Mouse (Mus musculus): ENCODE results near the gene Tspan11. TPM values are rescaled to one million over a fixed set of nuclear protein-coding genes. Genes with fewer than 3 reads are reported as not detected.

The Tspan11 gene
- total RNA-seq, 2 experiments from 2014 or later: 6.2 to 7.9 TPM

GRCm38 (mm10) chr6:127978941-127979340, 91.6 kb downstream of the Tspan11 start:
- no peak for DNase-seq (ENCODE audit: low spot score in 2 of 2)
- intact Hi-C loops (cut with DNase I): no loop called here

- intact Hi-C loops (cut with DNase I): no loop called here
Observed at GRCm38 (mm10) chr6:127979831-127980230, 92.4 kb downstream of the Tspan11 start.

GRCm38 (mm10) chr6:127980381-127981045, 93.1 kb downstream of the Tspan11 start:
- no peak for DNase-seq (ENCODE audit: low spot score in 2 of 2)
- intact Hi-C loops (cut with DNase I): no loop called here

More at GRCm38 (mm10) chr6:127979831-127980230, 92.4 kb downstream of the Tspan11 start:
- DNase-seq (ENCODE audit: low spot score in 2 of 2): no peak

- intact Hi-C loops (cut with DNase I): no loop called here
- DNase-seq (ENCODE audit: low spot score in 2 of 2): no peak
Observed at GRCm38 (mm10) chr6:127981176-127981575, 93.8 kb downstream of the Tspan11 start.

- intact Hi-C loops (cut with DNase I): no loop called here
Observed at GRCm38 (mm10) chr6:127986357-127986756, 99.0 kb downstream of the Tspan11 start.

GRCm38 (mm10) chr6:127987374-127987773, 100.0 kb downstream of the Tspan11 start:
- DNase-seq (ENCODE audit: low spot score in 2 of 2): no peak
- intact Hi-C loops (cut with DNase I): no loop called here

More at GRCm38 (mm10) chr6:127986357-127986756, 99.0 kb downstream of the Tspan11 start:
- no peak for DNase-seq (ENCODE audit: low spot score in 2 of 2)

GRCm38 (mm10) chr6:127988944-127989494, 101.6 kb downstream of the Tspan11 start:
- intact Hi-C loops (cut with DNase I): no loop called here

GRCm38 (mm10) chr6:127989624-127990212, 102.3 kb downstream of the Tspan11 start:
- intact Hi-C loops (cut with DNase I): no loop called here

More at GRCm38 (mm10) chr6:127988944-127989494, 101.6 kb downstream of the Tspan11 start:
- DNase-seq (ENCODE audit: low spot score in 2 of 2): no peak

GRCm38 (mm10) chr6:127991509-127992176, 104.3 kb downstream of the Tspan11 start:
- no peak for DNase-seq (ENCODE audit: low spot score in 2 of 2)
- intact Hi-C loops (cut with DNase I): no loop called here

More at GRCm38 (mm10) chr6:127989624-127990212, 102.3 kb downstream of the Tspan11 start:
- peak; percentile 67 to 78 for DNase-seq (ENCODE audit: low spot score in 2 of 2)

- intact Hi-C loops (cut with DNase I): no loop called here
Observed at GRCm38 (mm10) chr6:127992993-127993392, 105.6 kb downstream of the Tspan11 start.

GRCm38 (mm10) chr6:127996928-127997327, 109.5 kb downstream of the Tspan11 start:
- intact Hi-C loops (cut with DNase I): no loop called here
- no peak for DNase-seq (ENCODE audit: low spot score in 2 of 2)

More at GRCm38 (mm10) chr6:127992993-127993392, 105.6 kb downstream of the Tspan11 start:
- no peak for DNase-seq (ENCODE audit: low spot score in 2 of 2)

- intact Hi-C loops (cut with DNase I): no loop called here
- DNase-seq (ENCODE audit: low spot score in 2 of 2): no peak
Observed at GRCm38 (mm10) chr6:127999118-127999517, 111.7 kb downstream of the Tspan11 start.

GRCm38 (mm10) chr6:128000777-128001176, 113.4 kb downstream of the Tspan11 start:
- intact Hi-C loops (cut with DNase I): no loop called here
- DNase-seq (ENCODE audit: low spot score in 2 of 2): no peak

- DNase-seq (ENCODE audit: low spot score in 2 of 2): no peak
- intact Hi-C loops (cut with DNase I): no loop called here
Observed at GRCm38 (mm10) chr6:128001587-128001986, 114.2 kb downstream of the Tspan11 start.

- intact Hi-C loops (cut with DNase I): no loop called here
- no peak for DNase-seq (ENCODE audit: low spot score in 2 of 2)
Observed at GRCm38 (mm10) chr6:128002104-128002503, 114.7 kb downstream of the Tspan11 start.

- no peak for DNase-seq (ENCODE audit: low spot score in 2 of 2)
- intact Hi-C loops (cut with DNase I): no loop called here
Observed at GRCm38 (mm10) chr6:128002667-128003066, 115.3 kb downstream of the Tspan11 start.

- DNase-seq (ENCODE audit: low spot score in 2 of 2): no peak
- intact Hi-C loops (cut with DNase I): no loop called here
Observed at GRCm38 (mm10) chr6:128003542-128003941, 116.2 kb downstream of the Tspan11 start.

Data from left cerebral cortex, postnatal 36 days (tissue).